ENCODE assay signal across 8 mouse cellular contexts in genomic region chr10:61147157-61148040, GRCm38 (mm10). TPM values are rescaled to one million over a fixed set of nuclear protein-coding genes. Genes with fewer than 3 reads are reported as not detected.
DNase-seq lines count a peak whose midpoint lies in the region; ATAC-seq and TF ChIP-seq lines count a peak whose summit lies in the region.

Gene Sgpl1, minus strand, starts transcription at chr10:61147703.

- peak within 1 kb of the TSS; percentile 89 for H3K9ac ChIP-seq in forebrain, embryonic 14.5 days (ENCODE audit: low read length)
- peak within 1 kb of the TSS; percentile 78 for H3K9ac ChIP-seq in neural tube, embryonic 15.5 days (replicated peaks)

- peak; percentile 28; the same call in 1 of the 2 replicates for TF ChIP-seq CTCF in E14TG2a.4 (conservative IDR thresholded peaks at IDR 0.05; ENCODE audit: low read length)

- H3K36me3 ChIP-seq in E14TG2a.4 (ENCODE audit: insufficient read depth, low read length) = peaks cover 13% of the 10 kb centered on the region; the same call in 1 of the 2 replicates
- no peaks in the 10 kb centered on the region for H3K36me3 ChIP-seq in forebrain, embryonic 14.5 days (ENCODE audit: control insufficient read depth, insufficient read depth, low read length)
- H3K36me3 ChIP-seq in neural tube, embryonic 15.5 days = no peaks in the 10 kb centered on the region

- peak within 1 kb of the TSS; percentile 92 for H3K4me3 ChIP-seq in E14TG2a.4 (replicated peaks; ENCODE audit: low read length)
- peak within 1 kb of the TSS; percentile 60 for H3K4me3 ChIP-seq in forebrain, embryonic 14.5 days (ENCODE audit: low read depth, low read length)
- H3K4me3 ChIP-seq in neural tube, embryonic 15.5 days (replicated peaks) = peak within 1 kb of the TSS; percentile 84

- WGBS in forebrain, embryonic 14.5 days = under 1% methylated on average over 81 of the region's 82 CpGs
- WGBS in neural tube, embryonic 15.5 days = under 1% methylated on average over 82 of the region's 82 CpGs

- peak within 1 kb of the TSS; percentile 87 for H3K4me2 ChIP-seq in forebrain, embryonic 14.5 days (ENCODE audit: low read length)
- peak within 1 kb of the TSS; percentile 95 for H3K4me2 ChIP-seq in neural tube, embryonic 15.5 days

- no peaks in the 10 kb centered on the region for H3K27me3 ChIP-seq in E14TG2a.4 (ENCODE audit: insufficient read depth, low read length)
- H3K27me3 ChIP-seq in forebrain, embryonic 14.5 days (replicated peaks; ENCODE audit: control insufficient read depth, insufficient read depth, low read length) = no peaks in the 10 kb centered on the region
- H3K27me3 ChIP-seq in neural tube, embryonic 15.5 days (replicated peaks) = no peaks in the 10 kb centered on the region

- H3K27ac ChIP-seq in forebrain, embryonic 14.5 days (ENCODE audit: low read depth, low read length) = peak within 1 kb of the TSS; percentile 96
- H3K27ac ChIP-seq in neural tube, embryonic 15.5 days (replicated peaks) = peak within 1 kb of the TSS; percentile 94

- intact Hi-C loops in heart, postnatal 14 days (cut with DNase I) = no loop called here

- ATAC-seq in cerebellum, adult (ENCODE audit: insufficient number of reproducible peaks, low FRiP score, low TSS enrichment) = peak; percentile 82
- peak; percentile 87 for ATAC-seq in forebrain, embryonic 14.5 days
- ATAC-seq in neural tube, embryonic 15.5 days (ENCODE audit: low FRiP score) = peak; percentile 90

- peaks cover 29% of the 10 kb centered on the region for H3K4me1 ChIP-seq in E14TG2a.4 (replicated peaks; ENCODE audit: low read depth, low read length)
- H3K4me1 ChIP-seq in forebrain, embryonic 14.5 days (ENCODE audit: control insufficient read depth, insufficient read depth, low read length) = peaks cover 7% of the 10 kb centered on the region; the same call in 1 of the 2 replicates
- peaks cover 17% of the 10 kb centered on the region for H3K4me1 ChIP-seq in neural tube, embryonic 15.5 days

- DNase-seq in forebrain, embryonic 14.5 days (ENCODE audit: low spot score) = peak; percentile 95
- peak; percentile 91 to 92 for DNase-seq in heart, postnatal 14 days
- DNase-seq in layer of hippocampus, adult 11-12 months (ENCODE audit: low spot score) = peak; percentile 87
- peak; percentile 88 to 92 for DNase-seq in lung, adult 18-20 months
- DNase-seq in testis, postnatal 14 days (ENCODE audit: low spot score) = peak; percentile 89

- H3K9me3 ChIP-seq in E14TG2a.4 (ENCODE audit: low read length) = no peaks in the 10 kb centered on the region
- H3K9me3 ChIP-seq in forebrain, embryonic 14.5 days (replicated peaks; ENCODE audit: control insufficient read depth, low read length) = no peaks in the 10 kb centered on the region
- no peaks in the 10 kb centered on the region for H3K9me3 ChIP-seq in neural tube, embryonic 15.5 days (replicated peaks)

RNA-seq across cellular contexts. Expression of gene Sgpl1, which starts in this region (rescaled TPM):
- 65.7 and 66.8 TPM in 2 replicates for polyA plus RNA-seq in forebrain, embryonic 14.5 days (2014; fragmentation: Nextera tagmentation; extraction: Ambion mirVana)
- total RNA-seq in heart, postnatal 14 days (2021) = 10 to 100 TPM; 19.1 to 19.9 TPM
- 39.0 and 55.6 TPM in 2 replicates for polyA plus RNA-seq in neural tube, embryonic 15.5 days (2015; fragmentation: Nextera tagmentation; extraction: Ambion mirVana)

Comparison
In these comparisons a context has a peak if more than half of its experiments do, and no peak if none do; other contexts are left out.
1. Peak in every context shown above with its lines: DNase-seq, ATAC-seq, H3K4me3 ChIP-seq and H3K27ac ChIP-seq.